ENCODE assay signal across 14 mouse cellular contexts in genomic region chr17:9680741-9681140, GRCm38 (mm10). TPM values are rescaled to one million over a fixed set of nuclear protein-coding genes. Genes with fewer than 3 reads are reported as not detected.
DNase-seq lines count a peak whose midpoint lies in the region; ATAC-seq and TF ChIP-seq lines count a peak whose summit lies in the region.
"Had no signal": no experiment of that assay in that cellular context is flagged by ENCODE, and none has a peak within 500 bp of the region (broad histone marks: within the 10 kb centered on the region; RNA-seq: fewer than 3 reads in every experiment).

No protein-coding gene starts in this region.

- H3K36me3 ChIP-seq in midbrain, embryonic 10.5 days = no peaks in the 10 kb centered on the region
- H3K36me3 ChIP-seq in midbrain, embryonic 15.5 days (replicated peaks) = no peaks in the 10 kb centered on the region
- no peaks in the 10 kb centered on the region for H3K36me3 ChIP-seq in hindbrain, embryonic 10.5 days
- no peaks in the 10 kb centered on the region for H3K36me3 ChIP-seq in midbrain, postnatal 0 days (ENCODE audit: insufficient read depth, low read length)
- H3K36me3 ChIP-seq: heart, embryonic 12.5 days had no signal

- no peak for TF ChIP-seq CTCF in midbrain, postnatal 0 days (IDR thresholded peaks at IDR 0.05)

- no peak overlapping the region for H3K9ac ChIP-seq in midbrain, embryonic 15.5 days
- no peak overlapping the region for H3K9ac ChIP-seq in midbrain, postnatal 0 days (replicated peaks; ENCODE audit: low read length, poor library complexity, severe bottlenecking)
- H3K9ac ChIP-seq: heart, embryonic 12.5 days had no signal

- H3K4me3 ChIP-seq in midbrain, embryonic 10.5 days = no peak overlapping the region
- no peak overlapping the region for H3K4me3 ChIP-seq in midbrain, embryonic 15.5 days
- no peak overlapping the region for H3K4me3 ChIP-seq in hindbrain, embryonic 10.5 days
- no peak overlapping the region for H3K4me3 ChIP-seq in midbrain, postnatal 0 days (ENCODE audit: low read depth, low read length)
- H3K4me3 ChIP-seq: erythroblast, embryonic 14.5 days; heart, embryonic 12.5 days had no signal

- H3K4me1 ChIP-seq in midbrain, embryonic 10.5 days = peaks cover 11% of the 10 kb centered on the region
- peaks cover 4% of the 10 kb centered on the region; the same call in 1 of the 2 replicates for H3K4me1 ChIP-seq in midbrain, embryonic 15.5 days
- H3K4me1 ChIP-seq in hindbrain, embryonic 10.5 days (replicated peaks) = peaks cover 15% of the 10 kb centered on the region
- no peaks in the 10 kb centered on the region for H3K4me1 ChIP-seq in midbrain, postnatal 0 days (ENCODE audit: insufficient read depth, low read length)

- H3K9me3 ChIP-seq in midbrain, embryonic 10.5 days (replicated peaks) = no peaks in the 10 kb centered on the region
- H3K9me3 ChIP-seq in midbrain, embryonic 15.5 days = no peaks in the 10 kb centered on the region
- no peaks in the 10 kb centered on the region for H3K9me3 ChIP-seq in hindbrain, embryonic 10.5 days
- H3K9me3 ChIP-seq in midbrain, postnatal 0 days (ENCODE audit: low read length) = no peaks in the 10 kb centered on the region
- H3K9me3 ChIP-seq: heart, embryonic 12.5 days had no signal

- intact Hi-C loops in gastrocnemius, postnatal 36 days (cut with DNase I) = no loop called here

- H3K27ac ChIP-seq in midbrain, embryonic 10.5 days (replicated peaks) = peak overlapping the region; percentile 72
- H3K27ac ChIP-seq in midbrain, embryonic 15.5 days = no peak overlapping the region
- H3K27ac ChIP-seq in hindbrain, embryonic 10.5 days = peak overlapping the region; percentile 74; the same call in 1 of the 2 replicates
- 0 out of 2 replicates have a peak overlapping the region, but pooled peaks have one; percentile 27 for H3K27ac ChIP-seq in midbrain, postnatal 0 days (ENCODE audit: low read depth, low read length)

- no peak for DNase-seq in midbrain, embryonic 10.5 days (ENCODE audit: low spot score)
- DNase-seq in hindbrain, embryonic 10.5 days (ENCODE audit: low spot score) = peak; percentile 25
- peak; percentile 25 for DNase-seq in layer of hippocampus, adult 9-10 months (ENCODE audit: low spot score)
- DNase-seq in midbrain, postnatal 0 days (ENCODE audit: low spot score) = peak; percentile 51
- no peak for DNase-seq in gastrocnemius, postnatal 4 days (ENCODE audit: low spot score in 2 of 2)
- no peak for DNase-seq in gastrocnemius, postnatal 36 days
- DNase-seq: cerebellum, postnatal 14 days had no signal

- H3K27me3 ChIP-seq in midbrain, embryonic 10.5 days (ENCODE audit: low read depth, poor library complexity, severe bottlenecking) = no peaks in the 10 kb centered on the region
- H3K27me3 ChIP-seq in midbrain, embryonic 15.5 days (replicated peaks) = no peaks in the 10 kb centered on the region
- no peaks in the 10 kb centered on the region for H3K27me3 ChIP-seq in hindbrain, embryonic 10.5 days (ENCODE audit: insufficient read depth, poor library complexity, severe bottlenecking)
- H3K27me3 ChIP-seq in midbrain, postnatal 0 days (ENCODE audit: insufficient read depth, low read length) = no peaks in the 10 kb centered on the region
- H3K27me3 ChIP-seq: heart, embryonic 12.5 days had no signal

- no peak for ATAC-seq in midbrain, embryonic 15.5 days (replicated peaks)
- ATAC-seq in midbrain, postnatal 0 days (ENCODE audit: low FRiP score) = no peak
- ATAC-seq: intestine, postnatal 0 days had no signal

- WGBS in midbrain, embryonic 10.5 days = 74% methylated on average over 8 of the region's 8 CpGs
- 42% methylated on average over 8 of the region's 8 CpGs for WGBS in midbrain, embryonic 15.5 days
- WGBS in hindbrain, embryonic 10.5 days = 52% methylated on average over 8 of the region's 8 CpGs
- WGBS in midbrain, postnatal 0 days = 40% methylated on average over 8 of the region's 8 CpGs

- H3K4me2 ChIP-seq in midbrain, embryonic 15.5 days = no peak overlapping the region
- no peak overlapping the region for H3K4me2 ChIP-seq in midbrain, postnatal 0 days (ENCODE audit: low read depth, low read length, poor library complexity, severe bottlenecking)
- H3K4me2 ChIP-seq: heart, embryonic 12.5 days had no signal

RNA-seq across cellular contexts. Expression of gene Pabpc6, which starts 11.2 kb away (rescaled TPM):
- polyA plus RNA-seq in midbrain, embryonic 10.5 days (2016; fragmentation: Nextera tagmentation; extraction: Ambion mirVana) = not detected in 2 replicates
- not detected in 2 replicates for polyA plus RNA-seq in midbrain, embryonic 15.5 days (2015; fragmentation: Nextera tagmentation; extraction: Ambion mirVana)
- polyA plus RNA-seq in hindbrain, embryonic 10.5 days (2016; fragmentation: Nextera tagmentation; extraction: Ambion mirVana) = 0.06 TPM in 1 of 2 replicates, not detected in the other
- total RNA-seq in midbrain, postnatal 0 days (2014; rRNA removed) = not detected in 2 replicates
- not detected in 2 replicates for polyA plus RNA-seq in midbrain, postnatal 0 days (2015; fragmentation: Nextera tagmentation; extraction: Ambion mirVana)
- not detected for total RNA-seq in gastrocnemius, postnatal 4 days (2021)
- total RNA-seq in gastrocnemius, postnatal 36 days (2021) = not detected
- total RNA-seq: megakaryocyte progenitor cell, adult 5-6 weeks had no signal
- polyA plus RNA-seq: erythroblast, embryonic 14.5 days; heart, embryonic 12.5 days; intestine, postnatal 0 days; liver, embryonic 16.5 days; stomach, embryonic 14.5 days had no signal

Comparison
In these comparisons a context has a peak if more than half of its experiments do, and no peak if none do; other contexts are left out.
1. DNase-seq: peak in hindbrain, embryonic 10.5 days (single experiment), layer of hippocampus, adult 9-10 months (single experiment) and midbrain, postnatal 0 days (single experiment); none in midbrain, embryonic 10.5 days (single experiment), gastrocnemius, postnatal 4 days (0 of 2) and gastrocnemius, postnatal 36 days (0 of 2).